Mouse (Mus musculus): ENCODE results near the gene Kdm6b. TPM values are rescaled to one million over a fixed set of nuclear protein-coding genes. Genes with fewer than 3 reads are reported as not detected.

The Kdm6b gene
- 23.2 and 26.8 TPM in 2 replicates for polyA plus RNA-seq (2015; fragmentation: Nextera tagmentation; extraction: Ambion mirVana)

GRCm38 (mm10) chr11:69413221-69414181, at the start of gene Kdm6b:
Gene Kdm6b, minus strand, starts transcription at chr11:69413675.
- Histone ChIP-seq H3K9ac (ENCODE audit: low read depth, low read length) (peak within 1 kb of the TSS; percentile 90; the same call in 1 of the 2 replicates), H3K27me3 (ENCODE audit: insufficient read depth, low read length) (no peaks in the 10 kb centered on the region), H3K27ac (peak within 1 kb of the TSS; percentile 99), H3K4me2 (ENCODE audit: low read length) (peak within 1 kb of the TSS; percentile 98), H3K9me3 (replicated peaks; ENCODE audit: low read length) (no peaks in the 10 kb centered on the region), H3K4me1 (replicated peaks; ENCODE audit: insufficient read depth, low read length) (peaks cover 40% of the 10 kb centered on the region), H3K4me3 (replicated peaks; ENCODE audit: low read depth, low read length) (peak within 1 kb of the TSS; percentile 73), H3K36me3 (ENCODE audit: insufficient read depth, low read length) (no peaks in the 10 kb centered on the region)
- ATAC-seq (replicated peaks; ENCODE audit: low FRiP score, low read depth) (no peak), DNase-seq (ENCODE audit: low spot score) (peak; percentile 78)
- 25% methylated on average over 12 of the region's 12 CpGs for WGBS
- peak; percentile 16; the same call in 1 of the 2 replicates for TF ChIP-seq CTCF (IDR thresholded peaks at IDR 0.05; ENCODE audit: low read depth)

- no peaks in the 10 kb centered on the region for H3K36me3 ChIP-seq (ENCODE audit: insufficient read depth, low read length)
- DNase-seq (ENCODE audit: low spot score) (no peak), ATAC-seq (replicated peaks; ENCODE audit: low FRiP score, low read depth) (no peak)
- H3K27ac ChIP-seq, result no peak overlapping the region
- no peaks in the 10 kb centered on the region for H3K4me1 ChIP-seq (replicated peaks; ENCODE audit: insufficient read depth, low read length)
- no peaks in the 10 kb centered on the region for H3K9me3 ChIP-seq (replicated peaks; ENCODE audit: low read length)
- H3K4me2 ChIP-seq (ENCODE audit: low read length), result no peak overlapping the region
- no peak overlapping the region for H3K4me3 ChIP-seq (replicated peaks; ENCODE audit: low read depth, low read length)
- 72% methylated on average over 5 of the region's 5 CpGs for WGBS
- no peak overlapping the region for H3K9ac ChIP-seq (ENCODE audit: low read depth, low read length)
- TF ChIP-seq CTCF (IDR thresholded peaks at IDR 0.05; ENCODE audit: low read depth), result no peak
- no peaks in the 10 kb centered on the region for H3K27me3 ChIP-seq (ENCODE audit: insufficient read depth, low read length)
Observed at GRCm38 (mm10) chr11:69461568-69461967, 48.1 kb upstream of the Kdm6b start.

GRCm38 (mm10) chr11:69459883-69460282, 46.4 kb upstream of the Kdm6b start:
- H3K9me3 ChIP-seq (replicated peaks; ENCODE audit: low read length), result no peaks in the 10 kb centered on the region
- H3K36me3 ChIP-seq (ENCODE audit: insufficient read depth, low read length), result no peaks in the 10 kb centered on the region
- H3K4me1 ChIP-seq (replicated peaks; ENCODE audit: insufficient read depth, low read length), result no peaks in the 10 kb centered on the region
- H3K27me3 ChIP-seq (ENCODE audit: insufficient read depth, low read length), result no peaks in the 10 kb centered on the region
- no peak for TF ChIP-seq CTCF (IDR thresholded peaks at IDR 0.05; ENCODE audit: low read depth)
- DNase-seq (ENCODE audit: low spot score) (peak; percentile 27), ATAC-seq (replicated peaks; ENCODE audit: low FRiP score, low read depth) (no peak)
- H3K27ac ChIP-seq, result no peak overlapping the region
- H3K4me2 ChIP-seq (ENCODE audit: low read length), result no peak overlapping the region
- WGBS, result 23% methylated on average over 4 of the region's 4 CpGs
- H3K9ac ChIP-seq (ENCODE audit: low read depth, low read length), result no peak overlapping the region
- H3K4me3 ChIP-seq (replicated peaks; ENCODE audit: low read depth, low read length), result no peak overlapping the region

- Histone ChIP-seq H3K27ac (no peak overlapping the region), H3K27me3 (ENCODE audit: insufficient read depth, low read length) (no peaks in the 10 kb centered on the region), H3K4me3 (replicated peaks; ENCODE audit: low read depth, low read length) (no peak overlapping the region), H3K36me3 (ENCODE audit: insufficient read depth, low read length) (no peaks in the 10 kb centered on the region), H3K4me1 (replicated peaks; ENCODE audit: insufficient read depth, low read length) (peaks cover 3% of the 10 kb centered on the region; the same call in 1 of the 2 replicates), H3K9ac (ENCODE audit: low read depth, low read length) (no peak overlapping the region), H3K4me2 (ENCODE audit: low read length) (no peak overlapping the region), H3K9me3 (replicated peaks; ENCODE audit: low read length) (no peaks in the 10 kb centered on the region)
- ATAC-seq (replicated peaks; ENCODE audit: low FRiP score, low read depth), result no peak; the same call in 1 of the 2 replicates
- 51% methylated on average over 6 of the region's 6 CpGs for WGBS
- no peak for TF ChIP-seq CTCF (IDR thresholded peaks at IDR 0.05; ENCODE audit: low read depth)
- DNase-seq (ENCODE audit: low spot score), result peak; percentile 40
Observed at GRCm38 (mm10) chr11:69457006-69457579, 43.6 kb upstream of the Kdm6b start.

GRCm38 (mm10) chr11:69452114-69452867, 38.8 kb upstream of the Kdm6b start:
- Histone ChIP-seq H3K36me3 (ENCODE audit: insufficient read depth, low read length) (no peaks in the 10 kb centered on the region), H3K27ac (no peak overlapping the region), H3K4me3 (replicated peaks; ENCODE audit: low read depth, low read length) (no peak overlapping the region), H3K9ac (ENCODE audit: low read depth, low read length) (no peak overlapping the region), H3K4me1 (replicated peaks; ENCODE audit: insufficient read depth, low read length) (peaks cover 5% of the 10 kb centered on the region; the same call in 1 of the 2 replicates), H3K4me2 (ENCODE audit: low read length) (peak overlapping the region; percentile 16; the same call in 1 of the 2 replicates), H3K9me3 (replicated peaks; ENCODE audit: low read length) (no peaks in the 10 kb centered on the region), H3K27me3 (ENCODE audit: insufficient read depth, low read length) (no peaks in the 10 kb centered on the region)
- ATAC-seq (replicated peaks; ENCODE audit: low FRiP score, low read depth), result no peak; the same call in 1 of the 2 replicates
- peak; percentile 59 for DNase-seq (ENCODE audit: low spot score)
- no peak for TF ChIP-seq CTCF (IDR thresholded peaks at IDR 0.05; ENCODE audit: low read depth)
- 38% methylated on average over 23 of the region's 23 CpGs for WGBS

- Histone ChIP-seq H3K9ac (ENCODE audit: low read depth, low read length) (no peak overlapping the region), H3K4me3 (replicated peaks; ENCODE audit: low read depth, low read length) (no peak overlapping the region), H3K9me3 (replicated peaks; ENCODE audit: low read length) (no peaks in the 10 kb centered on the region), H3K36me3 (ENCODE audit: insufficient read depth, low read length) (no peaks in the 10 kb centered on the region), H3K4me1 (replicated peaks; ENCODE audit: insufficient read depth, low read length) (peaks cover 4% of the 10 kb centered on the region; the same call in 1 of the 2 replicates), H3K4me2 (ENCODE audit: low read length) (no peak overlapping the region), H3K27me3 (ENCODE audit: insufficient read depth, low read length) (no peaks in the 10 kb centered on the region), H3K27ac (no peak overlapping the region)
- no peak for ATAC-seq (replicated peaks; ENCODE audit: low FRiP score, low read depth)
- WGBS, result 91% methylated on average over 7 of the region's 7 CpGs
- TF ChIP-seq CTCF (IDR thresholded peaks at IDR 0.05; ENCODE audit: low read depth), result no peak
- DNase-seq (ENCODE audit: low spot score), result no peak
Observed at GRCm38 (mm10) chr11:69447299-69447698, 33.8 kb upstream of the Kdm6b start.
